Mouse (Mus musculus): ENCODE measurements around the gene H2afz.
"Not testable (repeated sequence)": the region's sequence is repeated elsewhere in the genome, so short reads cannot be mapped to it uniquely, and the experiment has no call there.

H2afz gene

GRCm38 (mm10) chr3:137864124-137864987, at the start of gene H2afz:
TSS of gene H2afz (plus strand) at chr3:137864487.
- DNase-seq = peak; percentile 99

DNA sequence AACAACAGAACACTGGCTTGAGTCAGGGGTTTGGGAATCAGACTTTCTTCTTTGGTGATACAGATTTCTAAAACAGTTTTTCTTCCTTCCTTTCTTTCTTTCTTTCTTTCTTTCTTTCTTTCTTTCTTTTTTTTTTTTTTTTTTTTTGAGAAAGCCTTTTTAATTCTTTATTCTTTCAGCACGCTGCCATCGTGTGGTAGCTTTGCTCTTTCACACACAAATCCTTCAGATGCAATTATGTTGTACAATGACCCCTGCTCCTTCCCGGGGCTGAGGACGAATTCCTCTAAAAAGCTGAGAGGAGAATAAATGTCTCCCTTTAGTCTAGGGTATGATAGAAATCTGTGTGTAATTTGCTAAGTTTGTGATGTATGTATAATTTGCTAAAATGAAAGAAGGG, 45.6 kb upstream of the H2afz start:
- no peak for DNase-seq

GRCm38 (mm10) chr3:137820688-137821467, 43.4 kb upstream of the H2afz start:
- no peak for DNase-seq

DNA sequence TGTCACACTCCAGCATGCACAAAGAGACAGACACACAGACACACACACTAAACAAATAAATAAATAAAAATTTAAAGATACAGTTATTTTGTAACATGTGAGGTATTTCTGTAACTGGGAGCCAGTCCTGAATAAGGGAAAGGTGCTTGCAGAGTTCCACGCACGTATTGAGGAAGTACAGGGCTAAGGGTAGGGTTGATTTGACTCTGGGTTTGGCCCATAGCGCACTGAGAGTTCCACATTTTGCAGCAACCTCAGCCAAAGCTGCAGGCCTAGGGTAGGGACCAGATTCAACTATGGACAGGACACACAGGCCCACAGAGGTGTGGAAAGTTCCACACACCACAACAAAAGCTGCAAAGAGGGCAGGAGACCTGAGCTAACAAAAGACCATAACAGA, 41.0 kb upstream of the H2afz start:
- DNase-seq = no peak

DNA sequence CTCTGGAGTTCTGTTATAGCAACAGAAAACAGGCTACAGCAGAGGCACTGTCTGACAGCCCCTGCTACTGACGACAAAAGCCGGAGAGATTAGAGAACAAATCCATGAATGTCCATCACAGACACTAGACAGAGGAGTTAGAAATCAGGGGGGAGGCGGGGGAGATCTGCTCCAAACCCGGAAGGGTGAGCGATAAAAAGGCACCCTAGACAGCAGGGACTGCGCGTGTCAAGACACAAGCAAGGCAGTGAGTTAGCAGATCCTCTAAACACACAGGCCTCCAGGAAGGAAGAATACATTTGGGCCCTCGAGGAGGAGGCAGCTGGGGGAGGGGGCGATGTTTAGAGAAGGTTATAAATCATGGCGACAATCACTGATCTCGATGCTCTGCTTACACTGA, 36.6 kb upstream of the H2afz start:
- no peak for DNase-seq

DNA sequence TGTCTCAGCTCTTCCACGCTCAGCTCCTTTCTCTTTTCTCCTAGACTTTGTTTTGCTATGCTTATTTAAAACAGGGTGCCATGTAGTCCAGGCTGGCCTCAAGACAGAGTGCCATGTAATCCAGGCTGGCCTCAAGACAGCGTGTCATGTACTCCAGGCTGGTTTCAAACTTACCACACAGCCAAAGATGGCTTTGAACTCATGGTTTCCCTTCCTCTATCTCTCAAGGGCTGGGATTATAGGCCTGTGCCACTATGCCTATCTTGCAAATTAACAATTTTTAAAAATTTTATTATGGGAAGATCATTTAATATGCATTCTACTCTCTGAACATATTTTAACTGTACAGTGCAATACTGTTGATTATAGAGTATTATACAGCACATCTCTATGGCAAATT, 33.1 kb upstream of the H2afz start:
- DNase-seq = no peak

DNA sequence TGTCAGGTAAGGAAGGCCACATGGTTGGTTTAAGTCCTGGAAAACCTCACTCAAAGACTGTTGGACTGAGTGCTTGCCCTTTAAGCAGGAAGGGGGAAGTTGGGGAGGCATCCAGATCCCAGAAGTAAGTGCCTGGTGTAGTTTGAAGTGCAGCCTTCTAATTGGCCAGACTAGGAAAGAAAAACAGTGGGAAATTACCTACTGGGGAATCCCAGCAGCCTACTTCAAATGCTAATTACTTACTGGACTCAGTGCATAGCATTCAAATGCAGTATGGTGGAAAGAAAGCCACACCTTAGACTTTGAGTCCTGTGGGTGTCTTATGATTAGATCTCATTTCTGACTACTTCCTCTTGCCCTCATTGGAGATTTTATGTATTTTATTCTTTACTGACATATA, 31.2 kb upstream of the H2afz start:
- DNase-seq = no peak

- no peak for DNase-seq
Measured at GRCm38 (mm10) chr3:137833698-137834097, 30.6 kb upstream of the H2afz start.

DNA sequence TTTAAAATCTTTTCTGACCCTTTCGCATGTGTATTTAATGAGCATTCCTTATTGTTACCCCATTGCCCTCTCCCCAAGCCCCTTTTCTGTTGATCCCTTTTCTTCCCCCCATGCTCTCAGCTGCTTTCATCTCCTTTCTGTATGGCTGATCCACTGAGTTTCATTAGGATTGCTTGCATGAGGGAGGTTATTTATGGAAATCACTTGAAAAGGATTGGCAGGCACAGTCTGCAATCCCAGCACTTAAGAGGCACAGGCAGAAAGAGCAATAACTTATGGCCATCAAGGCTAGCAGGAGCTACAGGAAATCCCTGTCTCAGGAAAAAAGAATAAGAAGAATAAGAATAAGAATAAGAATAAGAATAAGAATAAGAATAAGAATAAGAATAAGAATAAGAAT, 27.7 kb upstream of the H2afz start:
- no peak for DNase-seq

GRCm38 (mm10) chr3:137838160-137838559, 26.1 kb upstream of the H2afz start:
- no peak for DNase-seq

- no peak for DNase-seq
Measured at GRCm38 (mm10) chr3:137842944-137843343, 21.3 kb upstream of the H2afz start.

- DNase-seq = no peak
Measured at GRCm38 (mm10) chr3:137844263-137844662, 20.0 kb upstream of the H2afz start.

- no peak for DNase-seq
Measured at GRCm38 (mm10) chr3:137846552-137846951, 17.7 kb upstream of the H2afz start.

DNA sequence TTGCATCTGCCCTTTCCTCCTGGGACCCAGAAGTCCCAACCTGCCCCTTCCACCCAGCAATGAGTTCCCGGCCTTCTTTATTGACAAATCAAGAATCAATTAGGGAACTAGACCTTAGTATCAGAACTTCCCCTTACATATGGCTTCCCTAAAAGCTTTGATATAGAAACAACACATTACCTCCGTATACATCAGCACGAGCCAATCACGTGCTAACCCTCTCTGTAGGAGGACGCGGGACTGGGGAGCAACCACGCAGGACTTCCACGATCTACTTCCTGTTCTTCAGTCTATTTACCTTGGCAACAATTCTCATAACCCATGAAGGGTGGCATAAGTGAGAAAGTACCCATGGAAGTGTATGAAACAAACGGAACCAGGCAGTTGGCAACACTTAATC, 15.9 kb upstream of the H2afz start:
- no peak for DNase-seq

DNA sequence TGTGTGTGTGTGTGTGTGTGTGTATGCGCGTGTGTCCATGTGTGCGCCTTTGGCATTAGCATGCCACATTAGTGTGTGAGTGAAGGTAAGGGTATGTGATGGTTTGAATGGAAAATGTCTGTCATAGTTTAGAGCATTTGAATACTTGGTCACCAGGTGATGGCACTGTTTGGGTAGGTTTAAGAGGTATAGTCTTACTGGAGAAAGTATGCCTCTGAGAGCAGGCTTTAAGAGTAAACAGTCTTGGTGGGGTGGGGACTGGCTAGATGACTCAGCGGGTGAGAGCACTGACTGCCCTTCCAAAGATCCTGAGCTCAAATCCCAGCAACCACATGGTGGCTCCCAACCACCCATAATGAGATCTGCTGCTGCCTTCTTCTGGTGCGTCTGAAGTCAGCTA, 14.6 kb upstream of the H2afz start:
- no peak for DNase-seq

GRCm38 (mm10) chr3:137851196-137851595, 13.1 kb upstream of the H2afz start:
- no peak for DNase-seq

DNA sequence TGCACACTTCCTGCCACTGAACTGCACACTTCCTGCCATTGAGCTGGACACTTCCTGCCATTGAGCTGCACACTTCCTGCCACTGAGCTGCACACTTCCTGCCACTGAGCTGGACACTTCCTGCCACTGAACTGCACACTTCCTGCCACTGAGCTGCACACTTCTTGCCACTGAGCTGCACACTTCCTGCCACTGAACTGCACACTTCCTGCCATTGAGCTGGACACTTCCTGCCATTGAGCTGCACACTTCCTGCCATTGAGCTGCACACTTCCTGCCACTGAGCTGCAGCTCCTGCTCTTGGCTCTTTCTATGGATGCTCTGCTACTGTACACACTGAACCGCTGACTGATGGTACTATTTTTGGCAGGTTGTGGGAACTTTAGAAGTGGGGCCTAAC, 11.3 kb upstream of the H2afz start:
- not testable (repeated sequence) for DNase-seq

GRCm38 (mm10) chr3:137855328-137855727, 9.0 kb upstream of the H2afz start:
- no peak for DNase-seq

- DNase-seq = no peak
Measured at GRCm38 (mm10) chr3:137856061-137856460, 8.2 kb upstream of the H2afz start.

- DNase-seq = no peak
Measured at GRCm38 (mm10) chr3:137860394-137861170, 3.7 kb upstream of the H2afz start.

DNA sequence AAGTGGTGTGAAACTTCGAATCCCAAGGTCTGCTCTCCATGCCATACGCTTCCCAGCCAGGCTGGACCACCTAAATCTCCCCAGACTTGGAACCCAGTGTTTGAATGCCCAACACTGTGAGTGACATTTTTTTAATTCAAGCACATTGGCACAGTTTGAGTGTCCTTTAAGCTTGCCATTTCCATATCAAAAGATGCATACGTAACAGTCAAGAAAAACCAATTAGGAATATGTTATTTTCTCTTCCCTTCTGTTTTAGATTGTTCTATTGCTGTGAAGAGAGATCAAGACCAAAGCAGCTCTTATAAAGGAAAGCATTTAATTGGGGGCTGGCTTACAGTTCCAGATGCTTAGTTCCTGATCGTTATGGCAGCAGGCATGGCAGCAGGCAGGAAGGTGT, 2.9 kb upstream of the H2afz start:
- DNase-seq = no peak

DNA sequence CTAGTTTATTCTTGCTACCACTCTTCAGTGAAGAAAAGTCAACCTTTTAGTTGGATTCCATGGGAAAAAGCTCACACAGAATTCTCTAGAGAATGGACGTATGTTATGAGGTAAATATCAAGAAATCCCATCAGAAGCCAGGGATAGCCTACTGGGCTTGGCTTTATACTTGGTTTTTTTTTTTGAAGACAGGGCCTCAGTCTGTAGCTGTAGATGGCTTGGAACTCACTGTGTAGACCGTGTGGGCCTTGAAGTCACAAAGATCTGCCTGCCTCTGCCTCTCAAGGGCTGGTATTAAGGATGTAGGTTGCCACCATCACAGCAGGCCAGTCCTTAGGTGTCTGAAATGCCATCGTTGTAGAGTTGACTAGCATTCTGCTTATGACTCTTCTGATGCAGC, 1.7 kb upstream of the H2afz start:
- no peak for DNase-seq

DNA sequence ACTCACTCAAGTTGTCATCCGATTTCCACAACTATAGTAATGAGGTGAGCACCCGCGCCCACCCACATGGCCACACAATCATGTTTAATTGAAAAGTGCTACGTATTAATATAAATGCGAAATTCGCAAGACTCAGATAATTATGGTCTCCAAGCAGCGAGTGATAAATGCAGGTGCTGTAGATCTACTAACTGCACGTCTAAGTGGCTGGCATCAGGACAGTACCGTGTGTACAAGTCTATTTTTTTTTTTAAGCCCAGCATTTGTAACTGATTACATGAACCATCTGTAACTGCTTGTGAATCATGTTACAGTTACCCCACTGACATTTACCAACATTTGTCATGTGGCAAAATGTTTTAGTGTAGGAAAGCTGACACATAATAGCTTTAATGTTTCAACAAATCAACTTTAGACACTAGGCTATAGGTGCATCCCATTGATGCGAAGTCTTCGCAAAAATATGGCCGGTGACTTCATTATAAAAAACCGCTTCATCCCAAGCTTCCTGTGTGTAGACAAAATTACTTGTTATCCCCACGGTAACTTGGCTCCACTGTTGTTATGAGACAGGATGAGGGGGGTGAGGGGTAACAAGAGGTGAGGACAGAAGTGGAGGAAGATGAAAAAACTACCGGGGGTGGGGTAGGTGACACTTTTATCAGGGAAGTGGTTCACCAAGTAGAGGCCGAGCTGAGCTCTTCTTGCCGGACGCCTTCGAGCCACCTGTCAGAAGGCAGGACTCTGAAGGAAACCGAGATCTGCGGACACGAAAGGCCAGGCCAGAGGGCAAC, 760 bp upstream of the H2afz start:
- DNase-seq = no peak

Data from right cerebral cortex, postnatal 25 days (tissue).